Mouse (Mus musculus): ENCODE measurements around the gene Dnajc19. TPM values are rescaled to one million over a fixed set of nuclear protein-coding genes. Genes with fewer than 3 reads are reported as not detected.

Gene Dnajc19
- polyA plus RNA-seq, 1 experiment from 2014 or later, result 146 TPM

- no peaks in the 10 kb centered on the region for H3K9me3 ChIP-seq
- no peaks in the 10 kb centered on the region for H3K27me3 ChIP-seq
- peak overlapping the region; percentile 99; the same call in 1 of the 2 replicates for H3K9ac ChIP-seq (replicated peaks)
- H3K36me3 ChIP-seq, result no peaks in the 10 kb centered on the region
- peaks cover 9% of the 10 kb centered on the region for H3K4me1 ChIP-seq
- H3K27ac ChIP-seq (replicated peaks), result no peak overlapping the region
- H3K4me3 ChIP-seq, result peak overlapping the region; percentile 95
- WGBS, result 78% methylated on average over 4 of the region's 4 CpGs
- no peak for ATAC-seq (ENCODE audit: low FRiP score, low read depth)
- H3K4me2 ChIP-seq (replicated peaks), result peak overlapping the region; percentile 72
These were observed 59.8 kb downstream of the Dnajc19 start for GRCm38 (mm10) chr3:34021259-34021828.

- Histone ChIP-seq H3K4me3 (peak overlapping the region; percentile 95), H3K27ac (replicated peaks) (peak overlapping the region; percentile 94), H3K4me2 (replicated peaks) (peak overlapping the region; percentile 72), H3K4me1 (peaks cover 9% of the 10 kb centered on the region), H3K9me3 (no peaks in the 10 kb centered on the region), H3K36me3 (no peaks in the 10 kb centered on the region), H3K27me3 (no peaks in the 10 kb centered on the region), H3K9ac (replicated peaks) (peak overlapping the region; percentile 99)
- ATAC-seq (ENCODE audit: low FRiP score, low read depth), result peak; percentile 69
- under 1% methylated on average over 38 of the region's 70 CpGs for whole genome bisulfite sequencing
These were observed 60.5 kb downstream of the Dnajc19 start for GRCm38 (mm10) chr3:34020382-34021258.

- Histone ChIP-seq H3K4me1 (peaks cover 9% of the 10 kb centered on the region), H3K36me3 (no peaks in the 10 kb centered on the region), H3K4me3 (peak within 1 kb of the TSS; percentile 95), H3K4me2 (replicated peaks) (peak within 1 kb of the TSS; percentile 72), H3K9me3 (no peaks in the 10 kb centered on the region), H3K9ac (replicated peaks) (peak within 1 kb of the TSS; percentile 99), H3K27ac (replicated peaks) (peak within 1 kb of the TSS; percentile 94), H3K27me3 (no peaks in the 10 kb centered on the region)
- WGBS, result under 1% methylated on average over 89 of the region's 97 CpGs
- ATAC-seq (ENCODE audit: low FRiP score, low read depth), result peak; percentile 95
These were observed 61.4 kb downstream of the Dnajc19 start, which contains the start of gene Fxr1 for GRCm38 (mm10) chr3:34019540-34020381. Gene Fxr1, plus strand, starts transcription at chr3:34019943.

GRCm38 (mm10) chr3:34008191-34008590, 72.9 kb downstream of the Dnajc19 start:
- no peak for ATAC-seq (ENCODE audit: low FRiP score, low read depth)
- Histone ChIP-seq H3K27me3 (no peaks in the 10 kb centered on the region), H3K9me3 (no peaks in the 10 kb centered on the region), H3K9ac (replicated peaks) (no peak overlapping the region), H3K36me3 (no peaks in the 10 kb centered on the region), H3K4me1 (0 out of 2 replicates have a peak, but pooled peaks cover 2% of the 10 kb centered on the region), H3K4me2 (replicated peaks) (no peak overlapping the region), H3K27ac (replicated peaks) (no peak overlapping the region), H3K4me3 (no peak overlapping the region)
- WGBS, result 77% methylated on average over 6 of the region's 6 CpGs

- no peak for ATAC-seq (ENCODE audit: low FRiP score, low read depth)
- H3K27me3 ChIP-seq, result no peaks in the 10 kb centered on the region
- no peaks in the 10 kb centered on the region for H3K36me3 ChIP-seq
- H3K4me1 ChIP-seq, result 0 out of 2 replicates have a peak, but pooled peaks cover 2% of the 10 kb centered on the region
- no peak overlapping the region for H3K4me3 ChIP-seq
- no peak overlapping the region for H3K4me2 ChIP-seq (replicated peaks)
- no peak overlapping the region for H3K27ac ChIP-seq (replicated peaks)
- H3K9me3 ChIP-seq, result no peaks in the 10 kb centered on the region
- 45% methylated on average over 4 of the region's 4 CpGs for WGBS
- H3K9ac ChIP-seq (replicated peaks), result no peak overlapping the region
These were observed 73.5 kb downstream of the Dnajc19 start for GRCm38 (mm10) chr3:34007611-34008010.

GRCm38 (mm10) chr3:34006824-34007223, 74.3 kb downstream of the Dnajc19 start:
- H3K4me1 ChIP-seq, result 0 out of 2 replicates have a peak, but pooled peaks cover 2% of the 10 kb centered on the region
- no peak overlapping the region for H3K4me3 ChIP-seq
- H3K27ac ChIP-seq (replicated peaks), result no peak overlapping the region
- ATAC-seq (ENCODE audit: low FRiP score, low read depth), result no peak
- no peaks in the 10 kb centered on the region for H3K9me3 ChIP-seq
- 65% methylated on average over 3 of the region's 3 CpGs for WGBS
- no peaks in the 10 kb centered on the region for H3K27me3 ChIP-seq
- H3K4me2 ChIP-seq (replicated peaks), result no peak overlapping the region
- no peak overlapping the region for H3K9ac ChIP-seq (replicated peaks)
- H3K36me3 ChIP-seq, result no peaks in the 10 kb centered on the region

- Histone ChIP-seq H3K4me2 (replicated peaks) (no peak overlapping the region), H3K27ac (replicated peaks) (no peak overlapping the region), H3K36me3 (no peaks in the 10 kb centered on the region), H3K9me3 (no peaks in the 10 kb centered on the region), H3K27me3 (no peaks in the 10 kb centered on the region), H3K4me1 (0 out of 2 replicates have a peak, but pooled peaks cover 2% of the 10 kb centered on the region), H3K9ac (replicated peaks) (no peak overlapping the region), H3K4me3 (no peak overlapping the region)
- no peak for ATAC-seq (ENCODE audit: low FRiP score, low read depth)
- 50% methylated on average over 2 of the region's 2 CpGs for WGBS
These were observed 74.8 kb downstream of the Dnajc19 start for GRCm38 (mm10) chr3:34006301-34006700.

Other genes with a start within 250 kb of the Dnajc19 start
- 10.7 and 14.2 TPM in 2 replicates for gene Ccdc39, start 237.0 kb downstream of the Dnajc19 start, polyA plus RNA-seq (2016; fragmentation: Nextera tagmentation; extraction: Ambion mirVana)
- 52.1 and 53.8 TPM in 2 replicates for gene Fxr1, start 61.4 kb downstream of the Dnajc19 start, polyA plus RNA-seq (2016; fragmentation: Nextera tagmentation; extraction: Ambion mirVana)